Mouse (Mus musculus) lung, postnatal 0 days (tissue): ENCODE measurements around the gene Fam161b.

Experiments used
- CTCF ChIP-seq: IDR thresholded peaks from 2 replicates; pipeline ENCODE4 v1.5.1; 2016; ENCODE audit warnings: antibody characterized with exemption, mild to moderate bottlenecking
- EP300 ChIP-seq: IDR thresholded peaks from 2 replicates; pipeline ENCODE4 v1.6.1; 2016; ENCODE audit warnings: antibody characterized with exemption, mild to moderate bottlenecking, control low read depth

DNA sequence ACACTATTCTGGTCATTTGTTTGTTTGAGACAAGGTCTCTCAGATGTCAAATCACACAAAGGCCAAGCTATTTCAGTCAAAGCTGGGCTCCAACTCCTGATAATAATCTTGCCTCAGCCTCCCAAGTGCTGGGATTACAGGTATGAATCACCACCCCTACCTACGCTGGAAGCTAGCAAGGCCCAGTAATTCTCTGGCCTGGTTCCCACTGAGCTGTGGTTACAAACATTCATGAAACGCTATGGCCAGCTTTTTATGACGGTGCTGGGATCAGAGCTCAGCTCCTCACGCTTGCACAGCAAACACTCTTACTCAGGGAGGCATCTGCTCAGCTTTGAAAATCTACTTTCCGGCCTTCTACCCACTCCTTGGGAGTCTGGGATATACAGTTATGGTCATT is 32.2 kb upstream of the Fam161b start:
- TF ChIP-seq CTCF (no peak), EP300 (no peak)
